Mouse (Mus musculus) CH12.LX (cell line): Measurements from ENCODE around the gene Tepsin. TPM values are rescaled to one million over a fixed set of nuclear protein-coding genes. Genes with fewer than 3 reads are reported as not detected.

Experiments used
- DNase-seq: peaks from one replicate; pipeline ENCODE4 v3.0.0-alpha.2; 2013; ENCODE audit errors: extremely low read depth
- H3K27ac ChIP-seq: 2 replicates; pipeline ENCODE4 v1.5.1; 2012; ENCODE audit warnings: low read depth, mild to moderate bottlenecking, control low read depth, moderate library complexity; ENCODE audit not compliant: insufficient read depth
- H3K27me3 ChIP-seq: replicated peaks from 2 replicates; pipeline ENCODE3; 2012; ENCODE audit warnings: inconsistent platforms
- H3K36me3 ChIP-seq, 2 experiments: replicated peaks in 1 of 2; 2 replicates each; pipeline versions ENCODE3 to v1.6.1; 2012; ENCODE audit warnings: inconsistent platforms in 1 of 2, low read length in 1 of 2, mild to moderate bottlenecking in 1 of 2, mixed read lengths in 1 of 2, moderate library complexity in 1 of 2; ENCODE audit not compliant: control insufficient read depth in 1 of 2, insufficient read depth in 1 of 2
- H3K4me1 ChIP-seq, 2 experiments: 2 replicates each; pipeline ENCODE4 v1.6.1; 2012; ENCODE audit warnings: inconsistent platforms in 1 of 2, moderate library complexity in 1 of 2; ENCODE audit not compliant: insufficient read depth in 2 of 2, control insufficient read depth in 1 of 2
- H3K4me2 ChIP-seq: 2 replicates; pipeline ENCODE4 v1.6.1; 2012; ENCODE audit warnings: low read depth, mild to moderate bottlenecking, control low read depth; ENCODE audit not compliant: poor library complexity, insufficient read depth, severe bottlenecking
- H3K4me3 ChIP-seq, 3 experiments: fragments of 150-350 bp in 1 of 3; sonication (generic) in 1 of 3; replicated peaks in 1 of 3; 2 replicates each; pipeline versions ENCODE3 to v1.5.1; 2011 to 2012; ENCODE audit warnings: low read depth in 2 of 3, low read length in 2 of 3, mild to moderate bottlenecking in 2 of 3, moderate library complexity in 2 of 3, control low read depth in 1 of 3, improper control_type of control experiment in 1 of 3, inconsistent platforms in 1 of 3, mixed read lengths in 1 of 3; ENCODE audit not compliant: poor library complexity in 1 of 3
- H3K79me2 ChIP-seq: replicated peaks from 2 replicates; pipeline ENCODE4 v1.6.1; 2012; ENCODE audit warnings: mild to moderate bottlenecking, moderate library complexity; ENCODE audit not compliant: control insufficient read depth, poor library complexity, insufficient read depth, severe bottlenecking; ENCODE audit errors: extremely low read depth
- H3K9ac ChIP-seq: 2 replicates; pipeline ENCODE4 v1.6.1; 2012; ENCODE audit warnings: low read depth, mild to moderate bottlenecking, control low read depth, moderate library complexity; ENCODE audit not compliant: insufficient read depth
- H3K9me3 ChIP-seq: replicated peaks from 2 replicates; pipeline ENCODE3; 2012; ENCODE audit warnings: low read length, inconsistent platforms, mixed read lengths
- CHD1 ChIP-seq: IDR thresholded peaks from 2 replicates; pipeline ENCODE4 v1.6.1; 2012; ENCODE audit warnings: low read depth, low read length, improper control_type of control experiment, inconsistent platforms
- CHD2 ChIP-seq: IDR thresholded peaks from 2 replicates; pipeline ENCODE4 v1.6.1; 2011; ENCODE audit warnings: low read length, improper control_type of control experiment
- EP300 ChIP-seq: IDR thresholded peaks from 2 replicates; pipeline ENCODE4 v1.6.1; 2011; ENCODE audit warnings: low read length, improper control_type of control experiment
- GABPA ChIP-seq: IDR thresholded peaks from 2 replicates; pipeline ENCODE4 v1.6.1; 2012; ENCODE audit warnings: low read depth, low read length, improper control_type of control experiment, inconsistent platforms; ENCODE audit not compliant: insufficient replicate concordance
- JUN ChIP-seq: IDR thresholded peaks from 2 replicates; pipeline ENCODE4 v1.6.1; 2011; ENCODE audit warnings: low read depth, mild to moderate bottlenecking, low read length, improper control_type of control experiment, moderate library complexity; ENCODE audit not compliant: insufficient read depth
- JUND ChIP-seq: conservative IDR thresholded peaks from 2 replicates; pipeline ENCODE4 v1.6.1; 2011; ENCODE audit warnings: low read depth, low read length, improper control_type of control experiment
- MAFK ChIP-seq: IDR thresholded peaks from 2 replicates; pipeline ENCODE4 v1.6.1; 2011; ENCODE audit warnings: low read length, improper control_type of control experiment; ENCODE audit not compliant: insufficient replicate concordance
- MAZ ChIP-seq: IDR thresholded peaks from 2 replicates; pipeline ENCODE4 v1.6.1; 2012; ENCODE audit warnings: low read depth, mild to moderate bottlenecking, inconsistent platforms, low read length, improper control_type of control experiment, moderate library complexity
- MEF2A ChIP-seq: IDR thresholded peaks from 2 replicates; pipeline ENCODE4 v1.6.1; 2014; ENCODE audit warnings: low read depth, mild to moderate bottlenecking, inconsistent platforms, low read length, improper control_type of control experiment, borderline replicate concordance
- MXI1 ChIP-seq: IDR thresholded peaks from 2 replicates; pipeline ENCODE4 v1.6.1; 2011; ENCODE audit warnings: mild to moderate bottlenecking, low read depth, low read length, improper control_type of control experiment
- NELFE ChIP-seq: IDR thresholded peaks from 2 replicates; pipeline ENCODE4 v1.6.1; 2011; ENCODE audit warnings: low read depth, low read length, improper control_type of control experiment
- POLR2A ChIP-seq: IDR thresholded peaks from 2 replicates; pipeline ENCODE4 v1.6.1; 2011; ENCODE audit warnings: low read depth, mild to moderate bottlenecking, improper control_type of control experiment, low read length
- POLR2AphosphoS2 ChIP-seq: IDR thresholded peaks from 2 replicates; pipeline ENCODE4 v1.6.1; 2011; ENCODE audit warnings: low read depth, low read length, improper control_type of control experiment
- RCOR1 ChIP-seq: conservative IDR thresholded peaks from 2 replicates; pipeline ENCODE4 v1.6.1; 2012; ENCODE audit warnings: low read depth, mild to moderate bottlenecking, inconsistent platforms, low read length, improper control_type of control experiment
- SIN3A ChIP-seq: IDR thresholded peaks from 2 replicates; pipeline ENCODE4 v1.6.1; 2012; ENCODE audit warnings: low read length, improper control_type of control experiment, inconsistent platforms
- SMC3 ChIP-seq: IDR thresholded peaks from 2 replicates; pipeline ENCODE4 v1.6.1; 2011; ENCODE audit warnings: low read depth, low read length, improper control_type of control experiment
- ZC3H11A ChIP-seq: IDR thresholded peaks from 2 replicates; pipeline ENCODE4 v1.6.1; 2012; ENCODE audit warnings: low read depth, mild to moderate bottlenecking, inconsistent platforms, low read length, improper control_type of control experiment
- ZKSCAN1 ChIP-seq: IDR thresholded peaks from 2 replicates; pipeline ENCODE4 v1.6.1; 2012; ENCODE audit warnings: low read depth, inconsistent platforms, low read length, improper control_type of control experiment, borderline replicate concordance
- dilution Hi-C: fragments of 300-500 bp; cut with MboI; formaldehyde crosslinking; loops from 2 replicates; pipeline ENCODE4 v1.14.3; 2020; ENCODE audit warnings: low sequenced_read_pairs; ENCODE audit not compliant: extremely low pct_unique_long_range_greater_than_20kb, extremely low pct_ligation_motif_present
- in situ Hi-C: fragments of 300-500 bp; cut with MboI; formaldehyde crosslinking; loops from 3 replicates; pipeline ENCODE4 v1.14.3; 2019; ENCODE audit warnings: low sequenced_read_pairs, low pct_ligation_motif_present, low pct_unique_long_range_greater_than_20kb, mixed read lengths
- polyA plus RNA-seq: library from polyadenylated mRNA; unstranded; fragments of >175 nt; gene quantifications from 2 replicates; pipeline ENCODE4 v1.2.1, GENCODE M21; 2012; ENCODE audit warnings: low read depth; ENCODE audit not compliant: insufficient read length
- total RNA-seq, 2 experiments: library from RNA; depleted of rRNA; stranded (reverse); fragments of 300-350 nt in 1 of 2; fragments of >200 nt in 1 of 2; gene quantifications; 2 replicates each; pipeline ENCODE4 v1.2.3; 2012 to 2014

Gene Tepsin
- total and polyA plus RNA-seq, 3 experiments = 13.7 to 22.1 (median 14.2) TPM

GRCm38 (mm10) chr11:120071065-120071464 lies 27.5 kb downstream of the Tepsin start:
- Histone ChIP-seq H3K36me3 (peaks cover 30 to 85% of the 10 kb centered on the region in 2 experiments), H3K27ac (no peak overlapping the region), H3K4me1 (peaks cover 0 to 28% of the 10 kb centered on the region in 2 experiments; a peak in 2 of 4 replicates), H3K4me3 (no peak overlapping the region), H3K79me2 (no peaks in the 10 kb centered on the region), H3K4me2 (no peak overlapping the region)
- DNase-seq = no peak
- dilution Hi-C loops = no loop called here
- TF ChIP-seq RCOR1 (no peak), MEF2A (no peak), JUND (no peak), MAFK (no peak), NELFE (no peak), ZKSCAN1 (no peak)
- TF ChIP-seq, all 38 proteins: peak for 0
- H3K9ac ChIP-seq = no peak overlapping the region
- no peaks in the 10 kb centered on the region for H3K27me3 ChIP-seq
- H3K9me3 ChIP-seq = no peaks in the 10 kb centered on the region
- in situ Hi-C loops = no loop called here

- Histone ChIP-seq H3K27me3 (no peaks in the 10 kb centered on the region), H3K36me3 (peaks cover 27 to 84% of the 10 kb centered on the region in 2 experiments), H3K4me1 (peaks cover 0 to 32% of the 10 kb centered on the region in 2 experiments; a peak in 3 of 4 replicates), H3K4me3 (no peak overlapping the region), H3K9ac (no peak overlapping the region), H3K9me3 (no peaks in the 10 kb centered on the region), H3K4me2 (no peak overlapping the region), H3K79me2 (no peaks in the 10 kb centered on the region), H3K27ac (no peak overlapping the region)
- TF ChIP-seq MXI1 = no peak
- TF ChIP-seq MAFK = no peak
- no peak for TF ChIP-seq ZC3H11A
- dilution Hi-C loops (no loop called here), in situ Hi-C loops (no loop called here)
- no peak for DNase-seq
Measured at GRCm38 (mm10) chr11:120070286-120070930, 28.1 kb downstream of the Tepsin start.

- no peak for DNase-seq
- Histone ChIP-seq H3K36me3 (peaks cover 27 to 80% of the 10 kb centered on the region in 2 experiments), H3K27ac (no peak overlapping the region), H3K4me2 (no peak overlapping the region), H3K4me3 (no peak overlapping the region)
- dilution Hi-C loops = no loop called here
- TF ChIP-seq POLR2AphosphoS2 (no peak), CHD1 (no peak), SIN3A (no peak), JUN (no peak), GABPA (no peak), MAZ (no peak), MXI1 (no peak), ZC3H11A (no peak), SMC3 (no peak), JUND (no peak), CHD2 (no peak), EP300 (no peak), POLR2A (no peak)
- TF ChIP-seq, all 38 proteins: peak for 0
- no peaks in the 10 kb centered on the region for H3K27me3 ChIP-seq
- peaks cover 5 to 44% of the 10 kb centered on the region in 2 experiments for H3K4me1 ChIP-seq
- H3K79me2 ChIP-seq = no peaks in the 10 kb centered on the region
- no peak overlapping the region for H3K9ac ChIP-seq
- in situ Hi-C loops = no loop called here
- H3K9me3 ChIP-seq = no peaks in the 10 kb centered on the region
Measured at GRCm38 (mm10) chr11:120069261-120069660, 29.3 kb downstream of the Tepsin start.
